Mouse (Mus musculus) heart, postnatal 0 days (tissue): ENCODE measurements at regions not wholly inside any gene's neighbourhood (a gene's known extent, or its start where the extent isn't known, plus 50 kb on each side); places are given as distances from the start of the nearest gene placed in this dataset.

Source experiments
- CTCF ChIP-seq: IDR thresholded peaks from 2 replicates; pipeline ENCODE4 v1.5.1; 2016; ENCODE audit warnings: antibody characterized with exemption, control low read depth, low read depth
- EP300 ChIP-seq: IDR thresholded peaks from 2 replicates; pipeline ENCODE4 v1.6.1; 2016; ENCODE audit warnings: antibody characterized with exemption, low read depth

- TF ChIP-seq CTCF (no peak), EP300 (no peak)
Observed at GRCm38 (mm10) chr13:100990646-100991045, 157.4 kb upstream of the Slc30a5 start.
